Mouse (Mus musculus) C2C12 (cell line): ENCODE results near the gene Rcc1l.

Experiments used
- CEBPB ChIP-seq: IDR thresholded peaks from one replicate; pipeline ENCODE4 v1.6.1; 2011; ENCODE audit warnings: low read depth, mild to moderate bottlenecking, control low read depth, moderate library complexity
- CTCF ChIP-seq: IDR thresholded peaks from one replicate; pipeline ENCODE4 v1.5.1; 2011; ENCODE audit not compliant: control insufficient read depth, insufficient read depth, insufficient read length
- MYOG ChIP-seq: IDR thresholded peaks from one replicate; pipeline ENCODE4 v1.6.1; 2011; ENCODE audit not compliant: control insufficient read depth, insufficient read length; ENCODE audit errors: extremely low read depth

DNA sequence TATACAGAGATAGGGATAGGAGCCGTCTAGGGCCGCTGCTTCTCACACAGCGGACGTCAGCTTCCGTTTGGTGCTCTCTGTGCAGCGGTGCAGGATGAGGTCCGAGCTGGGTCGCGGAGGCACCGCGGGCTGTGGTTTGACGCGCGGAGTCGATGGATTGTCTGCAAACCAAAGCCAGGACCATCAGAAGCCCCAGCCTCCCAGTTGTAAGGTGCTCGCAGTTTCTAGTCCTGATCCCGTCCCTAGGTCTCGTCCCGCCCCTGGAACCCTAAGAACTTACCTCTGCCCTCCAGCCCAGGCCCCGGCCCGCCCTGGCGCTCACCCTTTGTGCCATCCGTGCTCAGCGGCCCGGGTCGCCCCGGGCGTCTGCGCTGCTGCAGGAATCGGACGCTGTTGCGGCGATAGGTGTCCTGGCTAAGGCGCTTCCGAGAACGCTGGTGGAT lies 45.2 kb upstream of the Rcc1l start:
- TF ChIP-seq CTCF (no peak), MYOG (no peak), CEBPB (no peak)
